Mouse (Mus musculus) midbrain, embryonic 15.5 days (tissue): Measurements from ENCODE around the gene Tspan5. TPM values are rescaled to one million over a fixed set of nuclear protein-coding genes. Genes with fewer than 3 reads are reported as not detected.

Source experiments
- ATAC-seq: fragments of 200-750 bp; cut with Nextera tagmentation; replicated peaks from 2 replicates; pipeline ENCODE4 v1.8.0; 2017; ENCODE audit warnings: moderate TSS enrichment
- H3K27ac ChIP-seq: fragments of 300-500 bp; sonication (generic); 2 replicates; pipeline ENCODE4 v1.5.1; 2015; ENCODE audit warnings: mild to moderate bottlenecking, inconsistent platforms
- H3K27me3 ChIP-seq: fragments of 300-500 bp; sonication (generic); replicated peaks from 2 replicates; pipeline ENCODE4 v1.6.1; 2015; ENCODE audit warnings: inconsistent platforms
- H3K36me3 ChIP-seq: fragments of 300-500 bp; sonication (generic); replicated peaks from 2 replicates; pipeline ENCODE4 v1.6.1; 2015; ENCODE audit warnings: inconsistent platforms
- H3K4me1 ChIP-seq: fragments of 300-500 bp; sonication (generic); 2 replicates; pipeline ENCODE4 v1.6.1; 2015; ENCODE audit warnings: inconsistent platforms
- H3K4me2 ChIP-seq: fragments of 300-500 bp; sonication (generic); 2 replicates; pipeline ENCODE4 v1.6.1; 2015; ENCODE audit warnings: inconsistent platforms, mild to moderate bottlenecking, moderate library complexity
- H3K4me3 ChIP-seq: fragments of 300-500 bp; sonication (generic); 2 replicates; pipeline ENCODE4 v1.5.1; 2015; ENCODE audit warnings: mild to moderate bottlenecking, inconsistent platforms
- H3K9ac ChIP-seq: fragments of 300-500 bp; sonication (generic); 2 replicates; pipeline ENCODE4 v1.6.1; 2015; ENCODE audit warnings: mild to moderate bottlenecking, inconsistent platforms
- H3K9me3 ChIP-seq: fragments of 300-500 bp; sonication (generic); 2 replicates; pipeline ENCODE4 v1.6.1; 2016; ENCODE audit warnings: inconsistent platforms
- WGBS: fragments of 180-500 bp; shearing (Covaris S2); methylation state at CpG from one replicate; pipeline ENCODE4 v1.1.7; 2015; ENCODE audit warnings: mixed read lengths; 5-methylcytosine and 5-hydroxymethylcytosine counted together
- polyA plus RNA-seq: library from polyadenylated mRNA; unstranded; fragments of >200 nt; fragmentation: Nextera tagmentation; extraction: Ambion mirVana; gene quantifications from 2 replicates; pipeline ENCODE4 v1.2.1, GENCODE M21; 2015

The Tspan5 gene
- polyA plus RNA-seq, 1 experiment from 2014 or later, result 105 TPM

GRCm38 (mm10) chr3:138760685-138761119, 18.7 kb downstream of the Tspan5 start:
- Histone ChIP-seq H3K9me3 (no peaks in the 10 kb centered on the region), H3K4me1 (peaks cover 29% of the 10 kb centered on the region), H3K27me3 (no peaks in the 10 kb centered on the region), H3K9ac (no peak overlapping the region), H3K36me3 (no peaks in the 10 kb centered on the region), H3K4me2 (no peak overlapping the region), H3K4me3 (no peak overlapping the region), H3K27ac (no peak overlapping the region)
- ATAC-seq, result peak; percentile 56; the same call in 1 of the 2 replicates
- 29% methylated on average over 11 of the region's 11 CpGs for WGBS

- WGBS, result 90% methylated on average over 13 of the region's 13 CpGs
These were observed 19.5 kb downstream of the Tspan5 start for GRCm38 (mm10) chr3:138761531-138761930.

GRCm38 (mm10) chr3:138763941-138764340, 21.9 kb downstream of the Tspan5 start:
- Histone ChIP-seq H3K4me3 (no peak overlapping the region), H3K4me2 (no peak overlapping the region), H3K9ac (no peak overlapping the region), H3K9me3 (no peaks in the 10 kb centered on the region), H3K36me3 (no peaks in the 10 kb centered on the region), H3K27ac (no peak overlapping the region), H3K4me1 (peaks cover 34% of the 10 kb centered on the region), H3K27me3 (no peaks in the 10 kb centered on the region)
- WGBS, result 91% methylated on average over 9 of the region's 9 CpGs
- ATAC-seq, result no peak

More at GRCm38 (mm10) chr3:138761531-138761930, 19.5 kb downstream of the Tspan5 start:
- Histone ChIP-seq H3K4me1 (peaks cover 29% of the 10 kb centered on the region), H3K27me3 (no peaks in the 10 kb centered on the region), H3K36me3 (no peaks in the 10 kb centered on the region), H3K4me3 (no peak overlapping the region), H3K9me3 (no peaks in the 10 kb centered on the region), H3K27ac (no peak overlapping the region), H3K9ac (no peak overlapping the region), H3K4me2 (no peak overlapping the region)
- no peak for ATAC-seq

- H3K36me3 ChIP-seq, result no peaks in the 10 kb centered on the region
- H3K4me1 ChIP-seq, result peaks cover 37% of the 10 kb centered on the region
- no peaks in the 10 kb centered on the region for H3K27me3 ChIP-seq
- no peak overlapping the region for H3K9ac ChIP-seq
- WGBS, result 81% methylated on average over 3 of the region's 3 CpGs
- ATAC-seq, result no peak
- no peak overlapping the region for H3K27ac ChIP-seq
- H3K4me3 ChIP-seq, result no peak overlapping the region
- H3K4me2 ChIP-seq, result no peak overlapping the region
- H3K9me3 ChIP-seq, result no peaks in the 10 kb centered on the region
These were observed 22.8 kb downstream of the Tspan5 start for GRCm38 (mm10) chr3:138764782-138765181.

GRCm38 (mm10) chr3:138767034-138767433, 25.0 kb downstream of the Tspan5 start:
- 71% methylated on average over 8 of the region's 8 CpGs for WGBS
- Histone ChIP-seq H3K9me3 (no peaks in the 10 kb centered on the region), H3K27ac (no peak overlapping the region), H3K36me3 (no peaks in the 10 kb centered on the region), H3K4me2 (no peak overlapping the region), H3K9ac (no peak overlapping the region), H3K27me3 (no peaks in the 10 kb centered on the region), H3K4me1 (peaks cover 30% of the 10 kb centered on the region), H3K4me3 (no peak overlapping the region)
- no peak for ATAC-seq

- no peak for ATAC-seq
- H3K27ac ChIP-seq, result no peak overlapping the region
- H3K36me3 ChIP-seq, result no peaks in the 10 kb centered on the region
- H3K4me2 ChIP-seq, result no peak overlapping the region
- 55% methylated on average over 12 of the region's 12 CpGs for WGBS
- peaks cover 34% of the 10 kb centered on the region for H3K4me1 ChIP-seq
- no peak overlapping the region for H3K4me3 ChIP-seq
- no peaks in the 10 kb centered on the region for H3K9me3 ChIP-seq
- H3K27me3 ChIP-seq, result no peaks in the 10 kb centered on the region
- H3K9ac ChIP-seq, result no peak overlapping the region
These were observed 26.6 kb downstream of the Tspan5 start for GRCm38 (mm10) chr3:138768541-138769093.

GRCm38 (mm10) chr3:138770650-138771331, 28.8 kb downstream of the Tspan5 start:
- Histone ChIP-seq H3K27me3 (no peaks in the 10 kb centered on the region), H3K4me3 (no peak overlapping the region), H3K36me3 (no peaks in the 10 kb centered on the region), H3K4me1 (peaks cover 46% of the 10 kb centered on the region), H3K27ac (no peak overlapping the region), H3K9me3 (no peaks in the 10 kb centered on the region), H3K4me2 (no peak overlapping the region), H3K9ac (no peak overlapping the region)
- 58% methylated on average over 10 of the region's 10 CpGs for WGBS
- ATAC-seq, result no peak

GRCm38 (mm10) chr3:138771549-138772333, 29.7 kb downstream of the Tspan5 start:
- Histone ChIP-seq H3K27ac (no peak overlapping the region), H3K9me3 (no peaks in the 10 kb centered on the region), H3K9ac (no peak overlapping the region), H3K4me1 (peaks cover 46% of the 10 kb centered on the region), H3K4me3 (no peak overlapping the region), H3K4me2 (no peak overlapping the region), H3K27me3 (no peaks in the 10 kb centered on the region), H3K36me3 (no peaks in the 10 kb centered on the region)
- ATAC-seq, result 0 out of 2 replicates have a peak, but pooled peaks have one; percentile 13
- WGBS, result 87% methylated on average over 12 of the region's 12 CpGs

GRCm38 (mm10) chr3:138773871-138774606, 32.0 kb downstream of the Tspan5 start:
- H3K27me3 ChIP-seq, result no peaks in the 10 kb centered on the region
- no peak overlapping the region for H3K4me2 ChIP-seq
- ATAC-seq, result no peak
- 49% methylated on average over 9 of the region's 9 CpGs for WGBS
- no peak overlapping the region for H3K27ac ChIP-seq
- H3K9ac ChIP-seq, result no peak overlapping the region
- H3K4me1 ChIP-seq, result peaks cover 48% of the 10 kb centered on the region
- H3K36me3 ChIP-seq, result no peaks in the 10 kb centered on the region
- H3K4me3 ChIP-seq, result no peak overlapping the region
- H3K9me3 ChIP-seq, result no peaks in the 10 kb centered on the region

- Histone ChIP-seq H3K4me1 (peaks cover 49% of the 10 kb centered on the region), H3K4me3 (no peak overlapping the region), H3K36me3 (no peaks in the 10 kb centered on the region), H3K9me3 (no peaks in the 10 kb centered on the region), H3K27me3 (no peaks in the 10 kb centered on the region), H3K4me2 (no peak overlapping the region), H3K27ac (no peak overlapping the region), H3K9ac (no peak overlapping the region)
- 62% methylated on average over 4 of the region's 4 CpGs for whole genome bisulfite sequencing
- no peak for ATAC-seq
These were observed 32.6 kb downstream of the Tspan5 start for GRCm38 (mm10) chr3:138774607-138774943.

GRCm38 (mm10) chr3:138775926-138776715, 34.1 kb downstream of the Tspan5 start:
- 79% methylated on average over 7 of the region's 7 CpGs for WGBS
- ATAC-seq, result no peak

More at GRCm38 (mm10) chr3:138775926-138776715, 34.1 kb downstream of the Tspan5 start:
- no peaks in the 10 kb centered on the region for H3K27me3 ChIP-seq
- no peak overlapping the region for H3K27ac ChIP-seq
- no peak overlapping the region for H3K4me2 ChIP-seq
- H3K4me1 ChIP-seq, result peaks cover 44% of the 10 kb centered on the region
- H3K36me3 ChIP-seq, result no peaks in the 10 kb centered on the region
- no peak overlapping the region for H3K9ac ChIP-seq
- no peak overlapping the region for H3K4me3 ChIP-seq
- H3K9me3 ChIP-seq, result no peaks in the 10 kb centered on the region
